Mouse (Mus musculus) 416B (cell line): ENCODE measurements around the gene Ptgfrn.

Experiments used
- DNase-seq: peaks from one replicate; pipeline ENCODE4 v3.0.0; 2011; ENCODE audit warnings: low read depth

The Ptgfrn gene

DNA sequence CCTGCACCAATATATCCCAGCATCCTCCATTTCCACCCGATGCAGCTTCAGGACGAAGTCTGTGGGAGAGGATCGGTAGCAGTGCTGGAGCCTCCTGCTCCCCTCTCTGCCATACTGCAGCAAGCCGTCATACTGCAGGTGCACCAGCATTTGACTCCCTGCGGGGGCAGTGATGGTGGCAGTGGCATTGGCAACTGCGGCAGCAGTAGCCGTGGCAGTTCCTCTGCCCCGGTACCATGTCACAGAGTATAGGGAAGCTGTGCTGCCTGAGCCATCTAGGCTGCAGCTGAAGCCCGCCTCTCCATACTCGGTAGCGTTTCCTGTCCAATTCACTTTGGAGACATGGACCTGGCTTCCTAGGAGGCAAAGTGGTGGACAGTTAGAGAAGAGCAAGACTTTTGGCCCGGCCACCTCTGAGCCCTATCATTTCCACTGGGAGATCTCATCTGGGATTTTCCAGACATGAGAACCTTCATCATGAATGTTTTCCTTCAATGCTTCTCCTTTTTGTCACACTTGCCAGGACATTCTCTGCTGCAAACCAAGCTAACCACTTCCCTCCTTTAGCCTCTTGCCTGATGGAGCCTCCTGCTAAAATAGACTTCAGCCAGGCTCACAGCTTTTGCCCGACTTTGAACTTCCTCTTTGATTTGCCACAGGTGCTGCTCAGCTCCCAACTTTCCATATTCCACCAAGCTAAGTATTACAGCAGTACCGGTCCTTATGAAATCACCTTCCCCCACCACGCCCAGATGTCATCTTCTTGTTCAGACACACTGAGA, 106.3 kb downstream of the Ptgfrn start:
- no peak for DNase-seq

DNA sequence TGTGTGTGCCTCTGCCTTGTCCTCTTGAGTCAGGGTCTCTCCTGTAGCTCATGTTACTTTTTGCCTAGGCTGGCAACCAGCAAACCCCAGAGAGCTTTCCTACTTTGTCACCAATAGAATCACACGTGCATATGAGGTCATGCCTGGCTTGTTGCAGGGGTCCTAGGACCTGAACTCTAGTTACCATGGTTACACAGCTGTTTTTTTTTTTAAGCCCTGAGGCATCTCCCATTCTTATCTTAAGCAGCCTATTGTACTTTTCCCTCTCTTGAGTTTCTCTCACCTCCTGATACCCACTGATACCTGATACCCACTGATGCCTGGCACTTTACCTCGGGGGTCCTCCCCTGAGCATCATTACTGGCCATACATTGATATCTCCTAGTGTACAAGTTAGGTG, 110.3 kb downstream of the Ptgfrn start:
- no peak for DNase-seq

DNA sequence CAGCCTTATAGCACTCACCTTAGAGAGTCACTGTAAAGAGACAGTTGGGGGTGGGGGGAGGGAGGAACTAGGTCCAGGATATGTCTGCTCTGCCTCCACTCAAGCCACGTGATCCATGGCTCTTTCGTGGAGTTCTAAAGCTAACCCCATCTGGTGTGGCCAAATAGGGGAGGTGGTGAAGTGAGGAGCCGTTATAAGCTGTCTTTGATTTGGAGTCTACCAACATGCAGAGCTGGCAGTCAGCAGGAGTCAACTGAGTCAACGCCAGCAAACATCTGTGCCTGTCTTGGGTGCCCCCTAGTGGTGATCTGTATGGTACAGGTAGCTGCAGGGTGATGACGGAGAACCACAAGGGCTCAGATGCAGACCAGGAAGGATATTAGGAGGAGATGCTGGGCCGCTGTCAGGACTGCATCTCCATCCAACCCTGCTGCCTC, 111.2 kb downstream of the Ptgfrn start:
- DNase-seq, result peak; percentile 61

DNA sequence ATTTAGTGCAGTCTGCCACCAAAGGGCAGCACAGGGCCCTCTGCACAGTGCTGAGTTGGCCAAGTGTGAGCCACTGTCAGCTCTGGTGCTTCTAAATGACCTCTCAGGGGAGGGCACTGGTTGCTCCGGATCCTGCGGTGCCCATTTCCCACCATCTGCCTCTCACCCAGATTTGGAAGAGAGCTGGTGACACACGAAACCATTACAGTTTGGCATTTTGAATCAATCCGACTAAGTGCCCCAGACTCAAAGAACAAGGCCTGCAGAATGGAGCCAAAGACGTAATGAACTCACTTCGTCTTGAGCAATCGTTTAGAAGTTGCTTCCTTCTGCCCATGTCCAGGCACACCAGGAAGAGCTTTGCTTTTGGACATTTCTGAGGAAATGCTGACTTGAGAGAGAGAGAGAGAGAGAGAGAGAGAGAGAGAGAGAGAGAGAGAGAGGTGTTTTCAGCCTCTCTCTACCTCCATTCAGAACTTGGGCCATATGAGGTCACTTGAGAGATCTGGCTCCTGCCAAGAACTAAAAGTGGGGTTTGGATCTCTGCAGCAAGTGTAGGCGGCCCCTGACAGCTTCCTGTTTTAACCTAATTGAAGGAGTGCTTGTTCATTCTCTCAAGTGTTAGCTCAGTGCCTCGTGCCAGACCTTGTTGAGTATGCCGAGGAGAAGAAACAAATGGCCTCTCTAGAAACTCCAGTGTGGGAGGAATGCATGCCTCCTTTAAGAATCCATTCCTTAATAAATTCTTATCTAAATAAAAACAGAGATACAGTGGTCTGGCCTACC, 112.1 kb downstream of the Ptgfrn start:
- DNase-seq, result peak; percentile 9

DNA sequence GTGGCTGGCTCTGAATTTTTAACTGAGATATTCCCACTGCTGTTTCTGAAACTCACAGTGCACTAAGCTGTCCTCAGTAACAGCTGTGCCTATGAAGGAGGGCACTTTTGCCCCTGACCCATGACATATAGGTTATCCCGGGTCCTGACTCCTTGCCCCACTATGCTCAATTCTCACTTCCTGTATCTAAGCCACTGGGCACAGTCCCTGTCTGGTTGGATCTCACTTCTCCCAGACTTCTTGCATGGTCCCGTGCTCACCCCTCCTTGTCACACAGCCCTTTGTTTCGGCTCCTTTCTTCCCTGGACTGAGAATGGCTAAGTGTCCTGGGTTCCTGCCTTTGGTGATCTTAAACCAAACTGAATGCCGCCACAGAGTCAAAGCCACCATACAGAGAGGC, 115.8 kb downstream of the Ptgfrn start:
- DNase-seq, result no peak

DNA sequence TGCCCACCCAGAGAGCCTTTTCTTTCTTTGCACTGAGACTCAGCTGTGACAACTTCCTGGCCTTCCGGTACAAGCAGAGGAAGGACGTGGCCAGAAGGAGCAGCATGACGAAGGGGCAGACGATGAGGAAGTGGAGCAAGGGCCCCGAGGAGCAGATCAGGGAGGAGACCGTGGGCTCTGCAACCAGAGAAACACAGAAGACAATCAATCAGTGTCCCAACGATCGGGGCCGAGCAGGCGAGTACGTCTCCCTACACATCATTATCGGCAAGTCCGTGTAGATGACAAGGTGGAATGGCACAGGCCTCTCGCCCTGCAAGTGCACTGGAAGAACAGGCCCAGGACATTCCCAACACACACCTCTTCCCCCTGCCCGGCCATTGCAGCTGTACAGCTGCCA, 116.4 kb downstream of the Ptgfrn start:
- DNase-seq, result peak; percentile 37

DNA sequence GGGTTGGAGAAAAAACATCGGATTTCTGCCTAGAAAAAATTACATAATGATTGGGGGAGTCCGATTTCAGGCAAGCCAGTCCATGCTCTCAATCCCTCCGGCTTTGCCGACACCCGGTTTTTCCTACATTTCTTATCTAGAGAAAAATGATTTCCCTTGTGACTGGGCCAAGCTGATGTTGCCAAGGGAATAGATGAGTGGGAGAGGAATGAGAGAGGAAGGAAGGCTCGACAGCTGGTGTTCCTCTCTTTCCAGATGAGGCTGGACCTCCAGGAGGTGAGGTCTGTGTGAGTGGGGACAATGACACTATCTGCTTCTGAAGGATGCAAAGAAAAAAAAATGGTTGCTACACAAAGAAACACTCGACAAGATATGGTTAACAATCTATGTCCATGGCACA, 116.9 kb downstream of the Ptgfrn start:
- no peak for DNase-seq
